Mouse (Mus musculus): Measurements from ENCODE around the gene Astn1. TPM values are rescaled to one million over a fixed set of nuclear protein-coding genes. Genes with fewer than 3 reads are reported as not detected.

Gene Astn1
- 10 to 100 TPM in 1 of 2 experiments, 1 to 10 TPM in 1; 9.1 to 10.2 TPM for total RNA-seq (2021)
- long read RNA-seq, experiment 1, partial matches to known transcripts: 0 of 1 reads
- long read RNA-seq, experiment 1, other reads (novel, unspliced or antisense): 1 of 1 reads
- long read RNA-seq, experiment 2, partial matches to known transcripts: 0 of 3 reads
- long read RNA-seq, experiment 2, other reads (novel, unspliced or antisense): 2 of 3 reads

DNA sequence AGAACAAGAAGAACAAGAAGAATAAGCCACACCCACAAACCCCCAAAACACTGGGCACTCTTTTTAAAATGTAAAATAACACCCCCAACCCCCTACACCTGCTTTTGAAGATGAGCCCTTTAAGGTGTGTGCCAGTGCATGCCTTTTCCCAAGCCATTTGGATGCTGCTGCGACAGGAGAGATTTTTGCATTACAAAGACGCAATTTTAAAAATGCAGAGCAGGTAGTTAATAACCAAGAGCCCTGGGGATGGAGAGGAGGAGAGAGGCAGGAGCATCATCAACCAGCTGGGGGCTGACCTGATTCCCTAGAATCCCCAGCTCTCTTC is at the start of gene Astn1:
Astn1 (plus strand) TSS at position 310 of the 328 bp plus-strand sequence.
- no peak for DNase-seq (ENCODE audit: low spot score in 2 of 2)

GRCm38 (mm10) chr1:158323325-158323724 is 38.7 kb upstream of the Astn1 start:
- no peak for DNase-seq (ENCODE audit: low spot score in 2 of 2)

DNA sequence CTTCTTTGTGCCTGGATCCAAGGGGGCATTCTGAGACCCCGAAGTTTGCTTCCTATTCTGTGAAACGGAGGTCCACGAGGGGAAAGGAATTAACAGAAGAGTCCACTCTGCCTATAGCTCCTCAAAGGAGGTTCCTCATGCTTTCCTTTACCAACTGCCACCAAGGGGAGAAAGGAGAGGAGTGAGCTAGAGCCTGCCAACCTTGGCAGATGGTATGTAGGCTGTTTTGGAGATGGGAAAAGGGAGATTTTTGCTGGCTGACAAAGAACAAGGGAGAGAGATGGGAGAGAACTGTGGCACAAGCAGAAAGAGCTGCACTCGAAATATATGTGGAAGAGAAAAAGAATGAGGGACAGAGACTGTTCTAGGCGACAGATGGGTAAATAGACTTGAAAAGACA is 33.9 kb upstream of the Astn1 start:
- DNase-seq (ENCODE audit: low spot score in 2 of 2): no peak

DNA sequence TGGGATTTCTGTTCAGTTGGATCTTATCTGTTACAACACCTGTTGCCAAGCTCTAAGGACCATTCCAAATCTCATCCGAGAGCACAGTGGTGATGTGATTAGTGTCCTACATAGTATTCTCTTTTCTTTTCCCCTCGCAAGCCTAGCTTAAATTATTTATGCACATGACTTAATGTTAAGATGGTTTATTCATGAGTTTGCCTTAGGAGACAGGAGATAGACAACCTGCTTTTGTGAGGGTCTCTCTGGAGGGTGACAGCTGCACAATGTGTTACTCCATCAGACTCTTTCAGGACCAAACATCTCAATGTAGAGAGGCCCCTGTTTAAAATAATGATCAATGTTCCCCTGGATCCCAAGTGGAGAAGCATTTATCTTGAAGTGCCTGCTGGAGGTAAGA is 33.2 kb upstream of the Astn1 start:
- DNase-seq (ENCODE audit: low spot score in 2 of 2): no peak

- no peak for DNase-seq (ENCODE audit: low spot score in 2 of 2)
Measured at GRCm38 (mm10) chr1:158343243-158343714, 18.8 kb upstream of the Astn1 start.

GRCm38 (mm10) chr1:158353656-158354371 is 8.3 kb upstream of the Astn1 start:
- no peak for DNase-seq (ENCODE audit: low spot score in 2 of 2)

DNA sequence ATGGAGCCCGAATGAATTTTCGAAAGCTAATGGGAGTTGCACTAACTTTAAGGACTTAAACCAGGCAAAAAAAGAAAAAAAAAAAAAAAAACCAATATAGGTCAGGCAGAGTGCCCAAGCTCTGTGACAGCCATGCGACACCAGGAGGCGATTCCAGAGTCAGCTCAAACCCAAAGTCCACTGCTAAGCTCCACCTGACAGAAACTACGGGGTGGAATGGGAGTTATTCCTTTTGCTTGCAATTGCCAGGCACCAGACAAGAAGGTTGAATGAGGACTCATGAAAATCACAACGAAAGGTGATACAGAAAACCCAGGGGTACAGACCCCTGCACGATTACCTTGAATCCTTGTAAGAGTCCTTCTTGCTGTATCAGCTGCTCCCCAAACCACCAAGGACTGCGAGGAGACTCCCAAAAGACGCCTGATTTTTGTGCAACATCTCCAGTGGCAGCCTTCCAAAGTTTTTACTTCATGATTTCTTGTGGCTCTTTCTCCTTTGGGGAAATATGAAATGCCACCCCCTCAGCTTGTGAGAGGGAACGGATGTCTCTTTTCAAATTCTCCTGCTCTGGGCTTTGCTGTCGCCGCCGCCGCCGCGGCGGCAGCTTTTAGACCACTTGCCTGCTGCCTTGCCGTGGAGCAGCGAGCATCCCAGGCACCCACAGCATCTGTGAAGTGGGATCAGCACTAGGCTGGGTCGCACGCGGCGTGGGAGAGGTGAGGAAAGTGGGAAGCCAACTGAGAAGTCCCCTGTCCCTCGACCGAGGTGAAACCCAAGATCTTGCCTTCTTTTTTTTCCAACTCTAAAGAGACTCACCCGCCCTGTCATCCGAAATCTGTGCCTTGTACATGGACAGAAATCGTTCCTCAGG is 6.7 kb upstream of the Astn1 start:
- peak in 1 of 2 experiments; percentile 9 for DNase-seq (ENCODE audit: low spot score in 2 of 2)

- peak; percentile 66 to 69 for DNase-seq (ENCODE audit: low spot score in 2 of 2)
Measured at GRCm38 (mm10) chr1:158356051-158356461, 6.0 kb upstream of the Astn1 start, which contains the start of gene Brinp2. TSS of gene Brinp2 (minus strand) at chr1:158356326.

DNA sequence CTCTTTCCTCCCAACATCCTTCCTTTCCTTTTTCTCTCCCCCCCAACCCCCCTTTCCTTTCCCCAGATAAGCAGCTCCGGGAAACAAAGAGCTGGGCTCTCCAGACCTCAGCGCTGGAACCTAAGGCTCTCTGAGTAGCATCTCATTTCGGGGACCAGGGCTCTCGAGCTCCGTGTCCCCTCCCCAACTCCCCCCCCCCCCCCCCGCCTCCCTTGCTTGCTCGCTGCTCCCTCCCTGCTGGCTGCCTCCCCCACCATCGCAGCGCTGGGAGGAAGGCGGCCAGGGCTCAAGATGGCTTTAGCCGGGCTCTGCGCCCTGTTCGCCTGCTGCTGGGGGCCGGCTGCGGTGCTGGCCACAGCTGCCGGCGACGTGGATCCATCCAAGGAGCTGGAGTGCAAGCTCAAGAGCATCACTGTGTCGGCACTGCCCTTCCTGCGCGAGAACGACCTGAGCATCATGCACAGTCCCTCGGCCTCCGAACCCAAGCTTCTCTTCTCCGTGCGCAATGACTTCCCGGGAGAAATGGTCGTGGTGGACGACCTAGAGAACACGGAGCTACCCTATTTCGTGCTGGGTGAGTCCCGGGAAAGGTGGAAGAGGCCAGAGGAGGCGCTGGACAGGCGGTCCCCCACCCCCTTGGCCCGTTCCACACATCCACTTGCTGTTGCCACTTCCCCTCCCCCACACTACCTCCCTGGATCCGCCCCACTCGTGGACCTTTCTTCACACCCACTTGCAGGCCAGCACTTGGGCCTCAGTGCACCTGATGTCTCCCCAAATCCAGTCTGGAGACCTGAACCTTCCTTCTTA is 424 bp downstream of the Astn1 start:
- DNase-seq (ENCODE audit: low spot score in 2 of 2): no peak

- no peak for DNase-seq (ENCODE audit: low spot score in 2 of 2)
Measured at GRCm38 (mm10) chr1:158364461-158364860, 2.4 kb downstream of the Astn1 start.

GRCm38 (mm10) chr1:158382277-158382676 is 20.2 kb downstream of the Astn1 start:
- no peak for DNase-seq (ENCODE audit: low spot score in 2 of 2)

- DNase-seq (ENCODE audit: low spot score in 2 of 2): no peak
Measured at GRCm38 (mm10) chr1:158383210-158383609, 21.1 kb downstream of the Astn1 start.

DNA sequence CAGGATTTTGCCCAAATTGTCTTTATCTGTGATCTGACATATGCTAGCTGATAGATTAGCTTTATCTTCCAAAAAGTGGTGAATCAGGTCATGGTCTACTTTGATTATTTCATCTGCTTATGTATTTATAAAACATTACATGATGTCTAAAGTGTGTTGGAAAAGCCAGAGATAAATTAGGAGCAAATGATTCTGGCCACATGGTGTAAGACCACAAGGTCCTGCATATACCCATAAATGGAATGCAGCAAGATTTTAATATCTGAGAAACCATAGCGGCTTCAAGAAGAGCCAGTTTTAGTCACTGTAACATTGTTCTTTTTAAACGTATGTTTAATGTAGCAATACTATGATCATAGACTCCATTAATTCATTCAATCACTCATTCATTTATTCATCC is 23.2 kb downstream of the Astn1 start:
- no peak for DNase-seq (ENCODE audit: low spot score in 2 of 2)

DNA sequence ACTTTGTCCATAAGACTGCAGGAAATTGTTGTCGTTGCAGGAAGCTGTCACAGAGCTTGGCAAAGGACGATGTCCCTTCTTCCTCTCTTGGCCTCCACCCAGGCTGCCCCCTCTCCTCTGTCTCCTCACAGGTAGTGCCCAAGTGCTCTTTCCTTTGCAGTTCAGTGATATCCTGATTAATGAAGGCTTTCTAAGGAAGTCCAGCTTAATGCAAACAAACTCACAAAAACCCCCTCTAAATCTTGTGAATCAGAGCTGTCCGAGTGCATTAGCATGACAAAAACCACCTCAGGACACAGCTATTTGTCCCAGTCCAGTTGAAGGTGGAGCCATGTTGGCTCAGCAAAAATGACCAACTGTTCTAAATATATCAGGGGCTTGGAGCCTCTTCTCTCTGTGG is 24.7 kb downstream of the Astn1 start:
- DNase-seq (ENCODE audit: low spot score in 2 of 2): no peak

DNA sequence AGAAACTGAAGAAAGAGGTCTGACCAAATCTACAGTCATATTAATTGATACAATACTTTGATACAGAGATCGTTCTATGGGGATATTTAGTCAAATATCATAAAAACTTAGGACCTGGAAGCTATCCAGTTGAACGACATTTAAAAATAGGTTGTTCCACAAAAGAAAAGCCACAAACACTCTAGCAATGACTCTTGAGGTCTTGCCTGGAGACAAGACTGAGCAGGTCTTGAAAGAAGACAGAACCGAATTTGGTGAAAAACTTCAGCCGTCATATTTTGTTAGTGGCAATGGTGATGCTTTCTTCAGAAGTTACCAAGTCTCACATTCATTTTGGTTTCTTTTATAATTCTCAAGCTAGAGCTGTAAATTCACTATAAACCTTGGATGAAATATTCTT is 26.9 kb downstream of the Astn1 start:
- DNase-seq (ENCODE audit: low spot score in 2 of 2): no peak

DNA sequence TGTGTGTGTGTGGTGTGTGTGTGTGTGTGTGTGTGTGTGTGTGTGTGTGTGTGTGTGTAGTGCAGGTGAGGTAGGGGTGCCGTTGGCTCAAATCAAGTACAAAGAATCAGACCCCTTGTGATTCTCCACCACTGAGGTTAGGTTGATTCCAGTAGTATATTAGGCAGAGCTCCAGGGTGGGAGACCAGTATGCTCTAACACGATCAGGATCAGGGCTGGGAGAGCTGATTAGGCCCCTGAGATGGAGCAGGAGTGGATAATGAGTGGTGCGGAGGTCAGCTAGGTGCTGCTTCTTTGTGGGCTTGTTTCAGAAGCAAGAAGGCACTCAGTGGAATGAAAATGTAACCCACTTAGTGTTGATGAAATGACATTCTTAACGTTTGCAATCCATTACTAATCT is 28.6 kb downstream of the Astn1 start:
- no peak for DNase-seq (ENCODE audit: low spot score in 2 of 2)

DNA sequence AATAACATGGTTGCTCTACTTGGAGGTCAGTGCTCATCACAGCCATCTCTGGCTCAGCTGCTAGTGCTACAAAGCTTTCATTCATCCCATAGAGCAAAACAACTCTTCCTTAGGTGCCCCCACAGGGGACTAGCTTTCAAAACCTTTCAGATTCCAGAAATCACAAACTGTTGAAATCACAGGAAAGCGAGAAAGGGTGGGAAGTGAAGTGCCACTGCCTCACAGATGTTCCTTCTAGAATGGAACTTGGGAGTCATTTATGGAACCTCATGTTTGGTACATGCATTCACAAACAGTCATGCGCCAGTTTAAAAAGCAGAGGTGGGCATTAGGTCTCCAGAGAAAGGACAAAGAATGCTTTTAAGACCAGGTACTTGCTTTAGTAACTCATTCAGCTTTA is 35.0 kb downstream of the Astn1 start:
- DNase-seq (ENCODE audit: low spot score in 2 of 2): no peak

DNA sequence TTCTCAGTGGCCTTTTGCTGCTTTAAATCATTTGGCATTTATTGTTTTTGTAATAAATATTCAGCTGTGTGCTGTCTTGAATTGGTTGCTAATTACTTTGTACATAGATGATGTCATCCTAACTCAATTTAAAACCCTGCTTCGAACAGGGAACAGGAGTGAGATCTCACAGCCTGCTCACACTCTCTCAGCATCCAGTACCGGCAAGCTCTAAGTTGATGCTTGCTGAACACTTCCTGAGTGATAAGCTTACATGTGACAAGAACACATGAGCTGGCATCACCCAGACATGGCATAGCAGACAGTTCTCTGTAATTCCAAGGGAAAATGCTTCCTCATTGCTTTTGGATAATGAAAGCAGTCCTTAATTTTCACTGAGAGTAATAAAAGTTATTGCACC is 38.8 kb downstream of the Astn1 start:
- no peak for DNase-seq (ENCODE audit: low spot score in 2 of 2)

DNA sequence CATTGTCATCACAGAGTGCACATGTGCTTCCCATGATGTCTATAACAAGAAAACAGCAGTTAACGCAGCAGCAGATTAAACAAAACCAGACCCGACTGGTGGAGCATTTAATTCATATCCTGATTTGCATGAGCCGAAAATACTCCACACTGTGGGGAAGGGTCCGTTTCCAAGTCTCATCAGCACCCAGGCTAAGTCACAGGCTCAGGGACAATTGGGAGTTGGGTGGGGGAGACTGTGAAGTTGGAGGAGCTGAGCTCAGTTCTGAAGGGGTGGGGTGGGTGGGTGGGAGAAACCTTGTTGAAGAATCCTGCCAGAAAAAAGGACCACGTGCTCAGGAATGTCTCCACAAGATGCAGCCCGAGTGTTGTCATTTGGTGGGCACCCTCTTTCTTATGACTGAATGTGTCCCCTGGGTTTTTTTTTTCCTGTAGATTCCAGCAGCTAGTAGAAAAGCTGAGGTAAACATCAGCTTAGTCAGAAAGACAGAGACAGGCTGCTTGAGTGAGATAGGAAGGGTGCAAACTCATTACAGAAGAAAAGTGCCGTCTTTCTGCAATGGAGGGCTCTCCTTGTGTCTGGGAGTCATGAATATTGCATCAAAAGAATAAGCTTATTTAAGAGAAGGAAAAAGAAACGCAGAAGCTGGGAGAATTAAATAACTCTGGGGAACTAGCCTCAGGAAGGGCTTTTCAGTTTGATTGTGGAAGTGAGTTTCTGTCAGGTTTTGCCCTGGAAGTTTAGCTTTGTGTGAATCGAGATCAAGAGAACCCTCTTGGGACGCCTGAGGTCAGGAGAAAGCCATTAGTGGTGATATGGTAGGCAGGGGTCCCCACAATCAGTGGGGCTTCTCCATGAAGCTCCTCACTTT is 44.1 kb downstream of the Astn1 start:
- DNase-seq (ENCODE audit: low spot score in 2 of 2): no peak

GRCm38 (mm10) chr1:158408124-158408523 is 46.1 kb downstream of the Astn1 start:
- DNase-seq (ENCODE audit: low spot score in 2 of 2): no peak
